Mouse (Mus musculus) forebrain, embryonic 12.5 days (tissue): ENCODE data around the gene Chst11. TPM values are rescaled to one million over a fixed set of nuclear protein-coding genes. Genes with fewer than 3 reads are reported as not detected.

Experiments
- ATAC-seq: fragments of 200-750 bp; cut with Nextera tagmentation; 2 replicates; pipeline ENCODE4 v1.8.0; 2017; ENCODE audit warnings: moderate TSS enrichment; ENCODE audit not compliant: low FRiP score
- H3K27ac ChIP-seq: fragments of 300-500 bp; sonication (generic); 2 replicates; pipeline ENCODE4 v1.5.1; 2016; ENCODE audit warnings: mild to moderate bottlenecking
- H3K27me3 ChIP-seq: fragments of 300-500 bp; sonication (generic); 2 replicates; pipeline ENCODE4 v1.6.1; 2016; ENCODE audit warnings: mild to moderate bottlenecking
- H3K36me3 ChIP-seq: fragments of 300-500 bp; sonication (generic); replicated peaks from 2 replicates; pipeline ENCODE4 v1.6.1; 2016; ENCODE audit warnings: mild to moderate bottlenecking
- H3K4me1 ChIP-seq: fragments of 300-500 bp; sonication (generic); 2 replicates; pipeline ENCODE4 v1.6.1; 2016
- H3K4me2 ChIP-seq: fragments of 300-500 bp; sonication (generic); 2 replicates; pipeline ENCODE4 v1.6.1; 2016; ENCODE audit warnings: mild to moderate bottlenecking, moderate library complexity
- H3K4me3 ChIP-seq: fragments of 300-500 bp; sonication (generic); replicated peaks from 2 replicates; pipeline ENCODE4 v1.5.1; 2016; ENCODE audit warnings: mild to moderate bottlenecking
- H3K9ac ChIP-seq: fragments of 300-500 bp; sonication (generic); 2 replicates; pipeline ENCODE4 v1.6.1; 2016; ENCODE audit warnings: mild to moderate bottlenecking
- H3K9me3 ChIP-seq: fragments of 300-500 bp; sonication (generic); 2 replicates; pipeline ENCODE4 v1.6.1; 2016
- WGBS: fragments of 180-500 bp; shearing (Covaris S2); methylation state at CpG from one replicate; pipeline ENCODE4 v1.1.7; 2016; 5-methylcytosine and 5-hydroxymethylcytosine counted together
- polyA plus RNA-seq: library from polyadenylated mRNA; unstranded; fragments of >200 nt; fragmentation: Nextera tagmentation; extraction: Ambion mirVana; gene quantifications from 2 replicates; pipeline ENCODE4 v1.2.1, GENCODE M21; 2016

Chst11 gene
- polyA plus RNA-seq, 1 experiment from 2014 or later = 2.6 TPM

DNA sequence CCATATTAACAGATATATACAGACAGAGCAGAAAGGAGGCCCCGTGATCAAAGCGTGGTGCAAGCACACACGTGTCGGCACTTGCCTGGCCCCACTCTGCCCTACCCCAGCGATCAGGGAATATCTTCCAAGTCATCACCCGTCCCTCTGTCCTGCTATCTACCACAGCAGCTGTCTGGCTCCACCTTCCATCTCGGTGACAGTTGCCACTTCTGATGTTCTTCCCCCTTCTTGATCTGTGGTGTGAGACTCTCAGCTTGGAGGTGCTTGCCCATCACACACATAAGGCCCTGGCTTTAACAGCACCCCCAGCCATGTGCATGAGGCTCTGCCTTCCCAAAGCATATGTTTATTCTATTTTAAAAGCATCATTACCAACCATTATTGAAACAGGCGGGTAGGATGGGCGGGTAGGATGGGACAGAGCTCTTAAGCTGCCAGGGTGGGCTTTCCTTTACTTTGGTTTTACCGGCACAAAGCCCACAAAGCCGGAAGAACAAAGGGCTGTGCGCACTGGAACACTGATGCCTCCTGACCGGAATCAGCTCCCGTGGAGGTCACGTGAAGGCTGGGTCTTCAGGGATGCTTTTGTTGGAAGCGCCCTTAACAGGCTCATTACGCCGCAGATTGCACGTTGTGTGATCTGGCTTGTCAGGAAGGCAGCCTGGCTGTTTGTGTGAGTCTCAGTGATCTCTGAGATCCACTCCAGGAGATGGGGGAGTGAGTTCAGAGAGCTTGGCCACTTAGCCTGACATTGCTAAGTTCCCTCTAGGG, 34.4 kb downstream of the Chst11 start:
- peak overlapping the region; percentile 21; the same call in 1 of the 2 replicates for H3K9ac ChIP-seq
- H3K36me3 ChIP-seq = no peaks in the 10 kb centered on the region
- no peaks in the 10 kb centered on the region for H3K27me3 ChIP-seq
- no peaks in the 10 kb centered on the region for H3K9me3 ChIP-seq
- peak overlapping the region; percentile 36 for H3K4me2 ChIP-seq
- peaks cover 30% of the 10 kb centered on the region for H3K4me1 ChIP-seq
- peak; percentile 80 for ATAC-seq
- H3K27ac ChIP-seq = peak overlapping the region; percentile 80
- WGBS = 21% methylated on average over 19 of the region's 19 CpGs
- H3K4me3 ChIP-seq = no peak overlapping the region

GRCm38 (mm10) chr10:83022616-83023015, 37.3 kb downstream of the Chst11 start:
- 96% methylated on average over 1 of the region's 1 CpGs for WGBS
- Histone ChIP-seq H3K36me3 (no peaks in the 10 kb centered on the region), H3K27me3 (no peaks in the 10 kb centered on the region), H3K9me3 (no peaks in the 10 kb centered on the region), H3K27ac (no peak overlapping the region), H3K4me1 (peaks cover 30% of the 10 kb centered on the region), H3K9ac (no peak overlapping the region), H3K4me3 (no peak overlapping the region), H3K4me2 (no peak overlapping the region)
- no peak for ATAC-seq

GRCm38 (mm10) chr10:83026174-83026573, 40.9 kb downstream of the Chst11 start:
- Histone ChIP-seq H3K9me3 (no peaks in the 10 kb centered on the region), H3K4me3 (no peak overlapping the region), H3K27me3 (no peaks in the 10 kb centered on the region), H3K36me3 (no peaks in the 10 kb centered on the region), H3K9ac (no peak overlapping the region), H3K27ac (no peak overlapping the region), H3K4me1 (peaks cover 10% of the 10 kb centered on the region), H3K4me2 (no peak overlapping the region)
- WGBS = 90% methylated on average over 5 of the region's 5 CpGs
- no peak for ATAC-seq

DNA sequence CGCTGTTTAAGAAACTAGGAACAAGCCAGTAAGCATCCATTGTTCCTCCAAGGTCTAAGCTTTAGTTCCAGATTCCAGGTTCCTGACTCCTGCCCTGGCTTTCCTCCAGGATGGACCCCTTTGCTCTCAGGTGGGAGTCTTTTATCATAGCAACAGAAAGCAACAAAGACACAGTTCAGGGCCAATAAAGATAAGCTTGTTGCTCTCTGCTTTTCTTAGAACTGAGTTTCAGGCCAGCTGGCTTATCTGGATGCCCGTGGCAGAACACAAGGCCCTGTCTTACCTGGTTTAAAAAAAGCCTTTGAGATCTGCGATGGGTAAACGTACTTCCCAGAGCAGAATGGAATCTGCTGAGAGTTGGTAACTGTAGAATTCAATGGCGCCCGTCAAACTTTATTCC, 42.4 kb downstream of the Chst11 start:
- no peak overlapping the region for H3K27ac ChIP-seq
- H3K9me3 ChIP-seq = no peaks in the 10 kb centered on the region
- ATAC-seq = no peak
- H3K9ac ChIP-seq = no peak overlapping the region
- no peaks in the 10 kb centered on the region for H3K27me3 ChIP-seq
- H3K4me1 ChIP-seq = peaks cover 5% of the 10 kb centered on the region; the same call in 1 of the 2 replicates
- no peaks in the 10 kb centered on the region for H3K36me3 ChIP-seq
- no peak overlapping the region for H3K4me2 ChIP-seq
- H3K4me3 ChIP-seq = no peak overlapping the region
- 92% methylated on average over 6 of the region's 6 CpGs for WGBS

DNA sequence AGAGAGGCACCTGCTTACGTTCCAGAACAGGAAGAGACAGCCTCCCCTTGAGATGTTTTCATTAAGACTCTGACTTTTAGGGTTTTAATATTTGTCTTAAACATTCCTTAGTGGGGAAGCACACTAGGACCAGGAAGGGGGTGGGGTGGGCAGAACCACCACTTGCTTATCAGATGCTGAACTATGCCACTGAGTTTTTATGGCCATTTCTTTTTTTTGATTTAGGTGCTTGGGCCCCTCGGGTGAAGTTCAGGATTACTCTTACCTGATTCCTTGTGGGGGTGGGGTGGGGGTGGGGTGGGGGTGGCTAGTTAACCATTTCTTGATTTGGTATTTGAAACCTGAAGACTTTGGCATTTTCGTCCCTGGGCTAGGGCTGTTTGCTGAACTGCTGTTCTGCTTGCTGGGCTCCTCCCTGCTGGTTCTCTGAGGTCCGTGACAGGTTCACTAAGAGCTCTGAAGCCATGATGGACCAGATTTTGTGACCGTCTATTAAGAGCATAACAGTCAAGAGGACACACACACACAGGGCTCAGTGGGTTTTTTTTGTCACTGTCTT, 44.9 kb downstream of the Chst11 start:
- no peak for ATAC-seq
- Histone ChIP-seq H3K36me3 (no peaks in the 10 kb centered on the region), H3K27ac (no peak overlapping the region), H3K9me3 (no peaks in the 10 kb centered on the region), H3K4me2 (no peak overlapping the region), H3K27me3 (no peaks in the 10 kb centered on the region), H3K4me1 (peaks cover 5% of the 10 kb centered on the region; the same call in 1 of the 2 replicates), H3K9ac (no peak overlapping the region), H3K4me3 (no peak overlapping the region)
- 77% methylated on average over 5 of the region's 5 CpGs for WGBS

GRCm38 (mm10) chr10:83030928-83031327, 45.6 kb downstream of the Chst11 start:
- WGBS = 43% methylated on average over 6 of the region's 6 CpGs
- H3K27ac ChIP-seq = no peak overlapping the region

GRCm38 (mm10) chr10:83031561-83031960, 46.3 kb downstream of the Chst11 start:
- H3K27ac ChIP-seq = no peak overlapping the region
- no peak for ATAC-seq

More at GRCm38 (mm10) chr10:83030928-83031327, 45.6 kb downstream of the Chst11 start:
- no peak overlapping the region for H3K9ac ChIP-seq
- ATAC-seq = no peak
- H3K27me3 ChIP-seq = no peaks in the 10 kb centered on the region
- H3K4me3 ChIP-seq = no peak overlapping the region
- no peak overlapping the region for H3K4me2 ChIP-seq
- H3K9me3 ChIP-seq = no peaks in the 10 kb centered on the region
- no peaks in the 10 kb centered on the region for H3K36me3 ChIP-seq
- peaks cover 5% of the 10 kb centered on the region; the same call in 1 of the 2 replicates for H3K4me1 ChIP-seq

GRCm38 (mm10) chr10:83032559-83032958, 47.3 kb downstream of the Chst11 start:
- ATAC-seq = no peak
- Histone ChIP-seq H3K36me3 (no peaks in the 10 kb centered on the region), H3K27ac (no peak overlapping the region), H3K9ac (no peak overlapping the region), H3K4me3 (no peak overlapping the region), H3K27me3 (no peaks in the 10 kb centered on the region), H3K4me2 (no peak overlapping the region), H3K4me1 (peaks cover 20% of the 10 kb centered on the region), H3K9me3 (no peaks in the 10 kb centered on the region)
- 79% methylated on average over 10 of the region's 10 CpGs for WGBS

More at GRCm38 (mm10) chr10:83031561-83031960, 46.3 kb downstream of the Chst11 start:
- Histone ChIP-seq H3K4me1 (peaks cover 10% of the 10 kb centered on the region), H3K9ac (no peak overlapping the region), H3K4me2 (no peak overlapping the region), H3K36me3 (no peaks in the 10 kb centered on the region), H3K4me3 (no peak overlapping the region), H3K27me3 (no peaks in the 10 kb centered on the region), H3K9me3 (no peaks in the 10 kb centered on the region)
- WGBS = 62% methylated on average over 4 of the region's 4 CpGs

DNA sequence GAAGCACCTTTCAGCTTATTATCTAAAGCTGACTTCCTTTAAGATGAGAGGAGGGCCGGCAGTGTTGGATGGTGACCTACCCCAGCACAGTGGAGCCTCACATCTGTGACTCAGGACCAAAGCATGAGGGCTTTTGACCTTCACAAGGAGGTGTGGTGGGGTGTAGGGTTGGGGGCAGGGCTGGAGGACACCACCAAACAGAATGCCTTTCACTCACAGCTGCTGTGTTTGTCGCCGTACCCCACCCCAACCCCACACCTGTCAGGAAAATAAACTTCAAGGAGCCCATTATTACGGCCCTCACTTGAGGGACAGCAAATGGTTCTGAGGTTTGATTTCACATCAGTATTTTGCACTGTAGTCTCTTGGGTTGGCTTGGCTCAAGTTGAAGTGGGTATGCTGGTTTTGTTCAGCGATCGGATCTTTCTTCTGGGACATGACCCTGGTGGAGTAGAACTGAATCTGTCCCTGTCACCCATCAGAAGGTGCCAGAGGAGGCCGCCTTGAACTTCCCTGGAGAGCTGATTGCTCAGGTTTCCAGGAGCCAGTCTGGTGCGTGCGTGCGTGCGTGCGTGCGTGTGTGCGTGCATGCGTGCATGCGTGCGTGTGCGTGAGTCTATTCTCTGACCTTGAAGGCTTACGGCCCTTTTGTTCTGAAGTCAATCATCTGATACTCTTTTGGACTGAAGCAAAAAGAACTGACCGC, 51.2 kb downstream of the Chst11 start:
- H3K4me2 ChIP-seq = no peak overlapping the region
- H3K27ac ChIP-seq = no peak overlapping the region
- no peak for ATAC-seq
- no peaks in the 10 kb centered on the region for H3K9me3 ChIP-seq
- no peaks in the 10 kb centered on the region for H3K36me3 ChIP-seq
- 74% methylated on average over 20 of the region's 20 CpGs for WGBS
- H3K27me3 ChIP-seq = no peaks in the 10 kb centered on the region
- peaks cover 20% of the 10 kb centered on the region for H3K4me1 ChIP-seq
- no peak overlapping the region for H3K4me3 ChIP-seq
- no peak overlapping the region for H3K9ac ChIP-seq

GRCm38 (mm10) chr10:83038166-83038565, 52.9 kb downstream of the Chst11 start:
- Histone ChIP-seq H3K36me3 (no peaks in the 10 kb centered on the region), H3K27me3 (no peaks in the 10 kb centered on the region), H3K27ac (no peak overlapping the region), H3K4me2 (no peak overlapping the region), H3K4me3 (no peak overlapping the region), H3K9ac (no peak overlapping the region), H3K9me3 (no peaks in the 10 kb centered on the region), H3K4me1 (peaks cover 29% of the 10 kb centered on the region)
- 92% methylated on average over 9 of the region's 9 CpGs for WGBS
- no peak for ATAC-seq

GRCm38 (mm10) chr10:83039414-83039813, 54.1 kb downstream of the Chst11 start:
- WGBS = 84% methylated on average over 10 of the region's 10 CpGs
- Histone ChIP-seq H3K4me3 (no peak overlapping the region), H3K36me3 (no peaks in the 10 kb centered on the region), H3K27ac (no peak overlapping the region), H3K4me1 (peaks cover 39% of the 10 kb centered on the region), H3K9me3 (no peaks in the 10 kb centered on the region), H3K4me2 (no peak overlapping the region), H3K27me3 (no peaks in the 10 kb centered on the region), H3K9ac (no peak overlapping the region)
- no peak for ATAC-seq

DNA sequence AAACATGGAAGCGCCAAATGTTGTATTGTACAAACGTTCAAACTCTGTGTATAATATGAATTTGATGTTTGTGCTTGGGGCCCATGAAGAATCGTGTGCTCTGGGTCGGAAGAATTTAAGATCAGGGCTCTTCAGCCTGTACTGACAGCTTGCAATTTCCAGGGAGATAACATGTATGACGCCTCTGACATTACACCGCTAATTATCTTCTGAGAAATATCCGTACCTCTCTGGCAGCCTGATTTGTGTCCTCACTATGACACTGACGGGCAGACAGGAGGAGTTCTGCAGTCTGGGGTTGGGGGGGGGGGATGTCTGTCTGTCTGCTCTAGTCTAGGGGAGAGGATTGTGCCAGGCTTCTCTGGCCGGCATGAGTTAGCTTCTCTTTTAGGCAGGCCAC, 56.6 kb downstream of the Chst11 start:
- WGBS = 69% methylated on average over 9 of the region's 9 CpGs
- no peaks in the 10 kb centered on the region for H3K9me3 ChIP-seq
- H3K4me1 ChIP-seq = peaks cover 32% of the 10 kb centered on the region
- H3K9ac ChIP-seq = no peak overlapping the region
- H3K4me2 ChIP-seq = no peak overlapping the region
- no peak overlapping the region for H3K27ac ChIP-seq
- no peaks in the 10 kb centered on the region for H3K36me3 ChIP-seq
- ATAC-seq = no peak
- H3K4me3 ChIP-seq = no peak overlapping the region
- no peaks in the 10 kb centered on the region for H3K27me3 ChIP-seq
